Mouse (Mus musculus) G1E (cell line): ENCODE results near the gene Itih4. TPM values are rescaled to one million over a fixed set of nuclear protein-coding genes. Genes with fewer than 3 reads are reported as not detected.

Source experiments
- ATAC-seq: 2 replicates; pipeline ENCODE4 v1.8.0; 2016; ENCODE audit warnings: mild to moderate bottlenecking; ENCODE audit not compliant: insufficient number of reproducible peaks, poor library complexity, low FRiP score, severe bottlenecking; ENCODE audit errors: extremely low read depth
- DNase-seq: peaks from one replicate; pipeline ENCODE4 v3.0.0; 2012; ENCODE audit warnings: low spot score
- H3K27me3 ChIP-seq: 2 replicates; pipeline ENCODE4 v1.6.1; 2012; ENCODE audit warnings: mild to moderate bottlenecking, low read length, inconsistent platforms; ENCODE audit not compliant: insufficient read depth
- H3K36me3 ChIP-seq: replicated peaks from 2 replicates; pipeline ENCODE3; 2012; ENCODE audit warnings: mild to moderate bottlenecking, inconsistent platforms
- H3K4me1 ChIP-seq: 2 replicates; pipeline ENCODE4 v1.6.1; 2012; ENCODE audit warnings: low read depth, low read length, inconsistent platforms, mixed read lengths; ENCODE audit not compliant: insufficient read depth
- H3K4me3 ChIP-seq: 2 replicates; pipeline ENCODE4 v1.5.1; 2012; ENCODE audit warnings: low read depth, mild to moderate bottlenecking, inconsistent platforms, low read length, moderate library complexity, mixed read lengths
- H3K9me3 ChIP-seq: replicated peaks from 2 replicates; pipeline ENCODE4 v1.6.1; 2012; ENCODE audit warnings: inconsistent platforms
- CTCF ChIP-seq: IDR thresholded peaks from 2 replicates; pipeline ENCODE4 v1.5.1; 2012; ENCODE audit warnings: low read depth, low read length, inconsistent platforms, mixed read lengths
- GATA1 ChIP-seq: IDR thresholded peaks from 2 replicates; pipeline ENCODE4 v1.6.1; 2012; ENCODE audit warnings: borderline replicate concordance, low read length, inconsistent platforms, mixed read lengths
- GATA2 ChIP-seq: IDR thresholded peaks from 2 replicates; pipeline ENCODE4 v1.6.1; 2012; ENCODE audit warnings: low read depth, low read length, inconsistent platforms, borderline replicate concordance
- POLR2AphosphoS5 ChIP-seq: IDR thresholded peaks from 2 replicates; pipeline ENCODE4 v1.6.1; 2012; ENCODE audit warnings: low read depth, low read length, inconsistent platforms; ENCODE audit not compliant: insufficient replicate concordance
- TAL1 ChIP-seq: conservative IDR thresholded peaks from 2 replicates; pipeline ENCODE4 v1.6.1; 2012; ENCODE audit warnings: low read depth, low read length, inconsistent platforms, mixed read lengths
- polyA plus RNA-seq: library from polyadenylated mRNA; stranded (reverse); fragments of >175 nt; gene quantifications from 2 replicates; pipeline ENCODE4 v1.2.3, GENCODE M21; 2012
- total RNA-seq, 2 experiments: library from RNA; stranded (forward) in 1 of 2; stranded (reverse) in 1 of 2; fragments of 200-1000 nt in 1 of 2; fragments of >200 nt in 1 of 2; fragmentation: Nextera tagmentation in 1 of 2; gene quantifications; 2 replicates each; pipeline ENCODE4 v1.2.3; 2014 to 2017

Gene Itih4
- total RNA-seq (2014; fragmentation: Nextera tagmentation) (not detected in 2 replicates), total RNA-seq (2017) (0.11 TPM in 1 of 2 replicates, not detected in the other), polyA plus RNA-seq (not detected in 2 replicates)

- Histone ChIP-seq H3K36me3 (no peaks in the 10 kb centered on the region), H3K9me3 (no peaks in the 10 kb centered on the region), H3K27me3 (peaks cover 41% of the 10 kb centered on the region), H3K4me1 (peaks cover 15% of the 10 kb centered on the region), H3K4me3 (no peak within 1 kb of the TSS)
- DNase-seq (no peak), ATAC-seq (no peak)
- TF ChIP-seq POLR2AphosphoS5, result no peak
- TF ChIP-seq GATA2, result no peak
- no peak for TF ChIP-seq CTCF
- TF ChIP-seq GATA1, result no peak
- TF ChIP-seq TAL1, result no peak
Observed at GRCm38 (mm10) chr14:30886204-30886603, at the start of gene Itih4. Gene Itih4, plus strand, starts transcription at chr14:30886476.

GRCm38 (mm10) chr14:30837416-30837996 lies 48.8 kb upstream of the Itih4 start:
- H3K4me3 ChIP-seq, result no peak overlapping the region
- ATAC-seq (no peak), DNase-seq (no peak)
- no peaks in the 10 kb centered on the region for H3K9me3 ChIP-seq
- H3K36me3 ChIP-seq, result peaks cover 46% of the 10 kb centered on the region
- H3K4me1 ChIP-seq, result no peaks in the 10 kb centered on the region
- TF ChIP-seq POLR2AphosphoS5 (no peak), GATA2 (no peak), TAL1 (no peak)
- no peaks in the 10 kb centered on the region for H3K27me3 ChIP-seq

GRCm38 (mm10) chr14:30843701-30844100 lies 42.6 kb upstream of the Itih4 start:
- H3K27me3 ChIP-seq, result no peaks in the 10 kb centered on the region
- peaks cover 24% of the 10 kb centered on the region for H3K36me3 ChIP-seq
- TF ChIP-seq CTCF, result no peak
- no peak for TF ChIP-seq GATA1
- TF ChIP-seq TAL1, result no peak
- no peak for TF ChIP-seq GATA2
- TF ChIP-seq POLR2AphosphoS5, result no peak
- ATAC-seq (no peak), DNase-seq (no peak)
- no peaks in the 10 kb centered on the region for H3K9me3 ChIP-seq
- H3K4me3 ChIP-seq, result no peak overlapping the region
- H3K4me1 ChIP-seq, result no peaks in the 10 kb centered on the region

DNA sequence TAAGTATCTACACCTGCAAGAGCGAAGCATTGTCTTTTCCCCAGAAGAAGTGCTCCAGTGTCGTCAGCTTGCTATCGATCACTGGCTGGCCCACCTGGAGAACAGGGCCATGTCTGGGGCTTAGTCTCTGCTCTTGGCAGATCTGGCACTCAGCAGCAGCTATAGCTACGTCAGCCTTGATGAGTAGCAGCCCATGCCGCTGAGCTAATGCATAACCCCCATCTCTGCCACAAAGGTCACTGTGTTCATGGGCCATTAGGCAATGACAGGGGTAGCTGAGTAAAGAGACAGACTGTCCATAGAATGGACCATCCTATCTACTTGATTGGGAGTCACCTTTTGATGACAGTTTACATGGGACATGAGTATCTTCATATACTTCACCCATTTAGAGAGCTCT lies 35.8 kb upstream of the Itih4 start:
- Histone ChIP-seq H3K36me3 (peaks cover 22% of the 10 kb centered on the region), H3K27me3 (no peaks in the 10 kb centered on the region), H3K4me1 (no peaks in the 10 kb centered on the region), H3K9me3 (no peaks in the 10 kb centered on the region), H3K4me3 (no peak overlapping the region)
- DNase-seq (no peak), ATAC-seq (no peak)
- TF ChIP-seq CTCF, result no peak
- TF ChIP-seq GATA1, result no peak
- TF ChIP-seq POLR2AphosphoS5, result no peak
- TF ChIP-seq GATA2, result no peak
- no peak for TF ChIP-seq TAL1

DNA sequence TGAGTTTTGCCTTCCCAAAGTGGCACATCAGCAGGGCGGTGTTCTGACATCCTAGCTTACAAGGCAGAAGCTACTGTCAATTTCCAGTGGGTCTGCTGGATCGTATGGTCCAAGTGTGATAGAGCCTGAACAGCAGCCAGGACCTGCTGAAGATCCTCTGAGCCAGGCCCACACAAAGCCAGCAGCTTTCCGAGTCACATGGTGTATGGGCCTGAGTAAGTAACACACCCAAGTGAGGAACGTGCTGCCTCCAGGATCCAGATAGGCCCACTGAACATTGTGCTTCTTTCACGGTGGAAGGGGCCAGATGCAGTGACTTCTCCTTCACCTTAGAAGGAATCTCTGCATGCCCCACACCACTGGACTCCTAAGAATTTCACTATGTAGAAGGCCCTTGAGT lies 34.0 kb upstream of the Itih4 start:
- Histone ChIP-seq H3K4me3 (no peak overlapping the region), H3K27me3 (no peaks in the 10 kb centered on the region), H3K36me3 (peaks cover 15% of the 10 kb centered on the region), H3K4me1 (peaks cover 7% of the 10 kb centered on the region), H3K9me3 (no peaks in the 10 kb centered on the region)
- TF ChIP-seq POLR2AphosphoS5 (no peak), TAL1 (no peak), CTCF (no peak), GATA1 (no peak), GATA2 (no peak)
- ATAC-seq, result no peak
- DNase-seq, result no peak

DNA sequence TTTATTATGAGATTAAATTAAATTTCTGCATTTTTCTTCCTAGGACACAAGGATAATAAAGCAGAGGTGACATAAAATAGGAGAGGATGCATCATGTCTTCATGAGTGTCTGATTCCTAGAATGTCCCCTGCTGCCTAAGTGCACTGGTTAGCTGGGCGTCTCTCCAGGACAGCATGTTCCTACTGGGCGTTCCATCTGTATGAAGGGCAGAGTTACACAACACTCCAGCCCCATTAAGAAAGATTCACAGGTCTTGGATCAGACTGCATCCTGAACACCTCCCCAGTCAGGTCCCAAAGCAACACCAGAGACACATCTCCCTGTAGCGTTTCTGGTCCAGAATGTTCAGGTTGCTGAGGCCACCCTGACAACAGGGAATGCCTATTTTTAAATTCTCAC lies 31.0 kb upstream of the Itih4 start:
- ATAC-seq (no peak), DNase-seq (no peak)
- Histone ChIP-seq H3K36me3 (peaks cover 13% of the 10 kb centered on the region), H3K4me3 (no peak overlapping the region), H3K27me3 (no peaks in the 10 kb centered on the region), H3K4me1 (peaks cover 12% of the 10 kb centered on the region), H3K9me3 (no peaks in the 10 kb centered on the region)
- no peak for TF ChIP-seq TAL1
- no peak for TF ChIP-seq GATA2
- TF ChIP-seq CTCF, result no peak
- no peak for TF ChIP-seq GATA1
- TF ChIP-seq POLR2AphosphoS5, result no peak
